ENCODE assay signal across 8 mouse cellular contexts in genomic region chr11:35120076-35120475, GRCm38 (mm10). TPM values are rescaled to one million over a fixed set of nuclear protein-coding genes. Genes with fewer than 3 reads are reported as not detected.
DNase-seq lines count a peak whose midpoint lies in the region; ATAC-seq and TF ChIP-seq lines count a peak whose summit lies in the region.
"Had no signal": no experiment of that assay in that cellular context is flagged by ENCODE, and none has a peak within 500 bp of the region (broad histone marks: within the 10 kb centered on the region; RNA-seq: fewer than 3 reads in every experiment).

No protein-coding gene starts in this region.

- no peaks in the 10 kb centered on the region for H3K36me3 ChIP-seq in hindbrain, embryonic 12.5 days
- H3K36me3 ChIP-seq in hindbrain, embryonic 13.5 days = no peaks in the 10 kb centered on the region
- no peaks in the 10 kb centered on the region for H3K36me3 ChIP-seq in embryonic facial prominence, embryonic 11.5 days (replicated peaks; ENCODE audit: control insufficient read depth, insufficient read depth, low read depth, low read length)
- H3K36me3 ChIP-seq in neural tube, embryonic 13.5 days = no peaks in the 10 kb centered on the region

- no peak overlapping the region for H3K27ac ChIP-seq in hindbrain, embryonic 12.5 days
- H3K27ac ChIP-seq in hindbrain, embryonic 13.5 days = no peak overlapping the region
- H3K27ac ChIP-seq in embryonic facial prominence, embryonic 11.5 days (replicated peaks; ENCODE audit: low read depth, low read length) = no peak overlapping the region; the same call in 1 of the 2 replicates
- peak overlapping the region; percentile 53 for H3K27ac ChIP-seq in embryonic fibroblast, embryonic 13.5 days (ENCODE audit: insufficient read depth, low read length)
- no peak overlapping the region for H3K27ac ChIP-seq in neural tube, embryonic 13.5 days (replicated peaks)

- H3K9me3 ChIP-seq in hindbrain, embryonic 12.5 days (replicated peaks) = no peaks in the 10 kb centered on the region
- H3K9me3 ChIP-seq in hindbrain, embryonic 13.5 days = no peaks in the 10 kb centered on the region
- H3K9me3 ChIP-seq in embryonic facial prominence, embryonic 11.5 days (replicated peaks; ENCODE audit: control insufficient read depth, low read length) = no peaks in the 10 kb centered on the region
- H3K9me3 ChIP-seq in neural tube, embryonic 13.5 days = no peaks in the 10 kb centered on the region

- H3K4me2 ChIP-seq in hindbrain, embryonic 12.5 days (replicated peaks) = peak overlapping the region; percentile 99
- no peak overlapping the region for H3K4me2 ChIP-seq in hindbrain, embryonic 13.5 days
- peak overlapping the region; percentile 96; the same call in 1 of the 2 replicates for H3K4me2 ChIP-seq in embryonic facial prominence, embryonic 11.5 days (ENCODE audit: low read depth, low read length)
- peak overlapping the region; percentile 95; the same call in 1 of the 2 replicates for H3K4me2 ChIP-seq in neural tube, embryonic 13.5 days

- peak; percentile 82 for DNase-seq in embryonic facial prominence, embryonic 11.5 days (ENCODE audit: low spot score)
- no peak for DNase-seq in adrenal gland, postnatal 14 days
- DNase-seq in adrenal gland, postnatal 4 days (ENCODE audit: low spot score in 2 of 2) = no peak

- peaks cover 31% of the 10 kb centered on the region for H3K4me1 ChIP-seq in hindbrain, embryonic 12.5 days
- H3K4me1 ChIP-seq in hindbrain, embryonic 13.5 days (replicated peaks) = peaks cover 30% of the 10 kb centered on the region
- H3K4me1 ChIP-seq in embryonic facial prominence, embryonic 11.5 days (ENCODE audit: control insufficient read depth, insufficient read depth, low read length) = 0 out of 2 replicates have a peak, but pooled peaks cover 2% of the 10 kb centered on the region
- H3K4me1 ChIP-seq in embryonic fibroblast, embryonic 13.5 days (ENCODE audit: control insufficient read depth, insufficient read depth, low read length) = 0 out of 2 replicates have a peak, but pooled peaks cover 4% of the 10 kb centered on the region
- peaks cover 31% of the 10 kb centered on the region for H3K4me1 ChIP-seq in neural tube, embryonic 13.5 days (replicated peaks)

- H3K27me3 ChIP-seq in hindbrain, embryonic 12.5 days = peaks cover 43% of the 10 kb centered on the region
- H3K27me3 ChIP-seq in hindbrain, embryonic 13.5 days = peaks cover 67% of the 10 kb centered on the region
- H3K27me3 ChIP-seq in embryonic facial prominence, embryonic 11.5 days (ENCODE audit: control insufficient read depth, insufficient read depth, low read length) = no peaks in the 10 kb centered on the region
- peaks cover 83% of the 10 kb centered on the region for H3K27me3 ChIP-seq in neural tube, embryonic 13.5 days

- TF ChIP-seq POLR2A in embryonic fibroblast, embryonic 13.5 days (IDR thresholded peaks at IDR 0.05; ENCODE audit: low read depth, low read length) = no peak

- TF ChIP-seq CTCF in embryonic fibroblast, embryonic 13.5 days (IDR thresholded peaks at IDR 0.05; ENCODE audit: borderline replicate concordance, insufficient read depth, low read length) = no peak

- no peak overlapping the region for H3K4me3 ChIP-seq in hindbrain, embryonic 12.5 days
- no peak overlapping the region for H3K4me3 ChIP-seq in hindbrain, embryonic 13.5 days
- H3K4me3 ChIP-seq in embryonic facial prominence, embryonic 11.5 days (ENCODE audit: low read depth, low read length) = no peak overlapping the region
- no peak overlapping the region for H3K4me3 ChIP-seq in embryonic fibroblast, embryonic 13.5 days (ENCODE audit: insufficient read depth, low read length)
- H3K4me3 ChIP-seq in neural tube, embryonic 13.5 days = no peak overlapping the region
- H3K4me3 ChIP-seq: erythroblast, embryonic 14.5 days had no signal

- H3K9ac ChIP-seq in hindbrain, embryonic 12.5 days = no peak overlapping the region
- H3K9ac ChIP-seq in hindbrain, embryonic 13.5 days = no peak overlapping the region
- H3K9ac ChIP-seq in embryonic facial prominence, embryonic 11.5 days (replicated peaks; ENCODE audit: low read length) = no peak overlapping the region
- no peak overlapping the region for H3K9ac ChIP-seq in neural tube, embryonic 13.5 days

- ATAC-seq in hindbrain, embryonic 12.5 days (ENCODE audit: low FRiP score) = no peak
- no peak for ATAC-seq in hindbrain, embryonic 13.5 days (ENCODE audit: low FRiP score)
- no peak for ATAC-seq in embryonic facial prominence, embryonic 11.5 days (replicated peaks; ENCODE audit: insufficient number of reproducible peaks, low FRiP score, low TSS enrichment, low read depth)
- no peak for ATAC-seq in neural tube, embryonic 13.5 days (ENCODE audit: low read depth)

- 52% methylated on average over 5 of the region's 5 CpGs for WGBS in hindbrain, embryonic 12.5 days
- WGBS in hindbrain, embryonic 13.5 days = 55% methylated on average over 5 of the region's 5 CpGs
- 29% methylated on average over 5 of the region's 5 CpGs for WGBS in embryonic facial prominence, embryonic 11.5 days
- WGBS in neural tube, embryonic 13.5 days = 48% methylated on average over 5 of the region's 5 CpGs

RNA-seq across cellular contexts. Expression of gene Slit3, which starts 0.9 kb away (rescaled TPM):
- polyA plus RNA-seq in hindbrain, embryonic 12.5 days (2016; fragmentation: Nextera tagmentation; extraction: Ambion mirVana) = 40.8 and 50.0 TPM in 2 replicates
- polyA plus RNA-seq in hindbrain, embryonic 13.5 days (2015; fragmentation: Nextera tagmentation; extraction: Ambion mirVana) = 25.9 and 28.7 TPM in 2 replicates
- polyA plus RNA-seq in embryonic facial prominence, embryonic 11.5 days (2014; fragmentation: Nextera tagmentation; extraction: Ambion mirVana) = 10.5 and 12.6 TPM in 2 replicates
- 179 and 211 TPM in 2 replicates for polyA plus RNA-seq in embryonic fibroblast, embryonic 13.5 days (2011; ENCODE audit: insufficient read length, low read depth, missing spikeins)
- polyA plus RNA-seq in neural tube, embryonic 13.5 days (2015; fragmentation: Nextera tagmentation; extraction: Ambion mirVana) = 31.2 and 38.8 TPM in 2 replicates
- 43.7 and 46.3 TPM in 2 replicates for total RNA-seq in adrenal gland, postnatal 14 days (2021)
- total RNA-seq in adrenal gland, postnatal 4 days (2021) = 10 to 100 TPM; 60.3 to 62.2 TPM
- polyA plus RNA-seq: erythroblast, embryonic 14.5 days had no signal
